Mouse (Mus musculus) intestine, embryonic 14.5 days (tissue): ENCODE data around the gene Rbfox1. TPM values are rescaled to one million over a fixed set of nuclear protein-coding genes. Genes with fewer than 3 reads are reported as not detected.

Experiments
- ATAC-seq: fragments of 200-750 bp; cut with Nextera tagmentation; replicated peaks from 2 replicates; pipeline ENCODE4 v1.8.0; 2017; ENCODE audit warnings: low read depth, moderate number of reproducible peaks, moderate TSS enrichment, moderate library complexity; ENCODE audit not compliant: low FRiP score, low TSS enrichment
- DNase-seq: peaks from one replicate; pipeline ENCODE4 v3.0.0-alpha.2; 2018; ENCODE audit warnings: low spot score
- H3K27ac ChIP-seq: fragments of 300-500 bp; sonication (generic); 2 replicates; pipeline ENCODE4 v1.5.1; 2014; ENCODE audit warnings: low read depth, mild to moderate bottlenecking, control low read depth
- H3K27me3 ChIP-seq: fragments of 300-500 bp; sonication (generic); replicated peaks from 2 replicates; pipeline ENCODE4 v1.6.1; 2014; ENCODE audit warnings: low read length, control low read depth; ENCODE audit not compliant: control insufficient read depth, insufficient read depth
- H3K36me3 ChIP-seq: fragments of 300-500 bp; sonication (generic); 2 replicates; pipeline ENCODE4 v1.6.1; 2014; ENCODE audit warnings: low read length, control low read depth; ENCODE audit not compliant: control insufficient read depth, insufficient read depth
- H3K4me1 ChIP-seq: fragments of 300-500 bp; sonication (generic); replicated peaks from 2 replicates; pipeline ENCODE4 v1.6.1; 2014; ENCODE audit warnings: low read length, control low read depth, mixed read lengths; ENCODE audit not compliant: control insufficient read depth, insufficient read depth
- H3K4me2 ChIP-seq: fragments of 300-500 bp; sonication (generic); 2 replicates; pipeline ENCODE4 v1.6.1; 2014; ENCODE audit warnings: low read length
- H3K4me3 ChIP-seq: fragments of 300-500 bp; sonication (generic); 2 replicates; pipeline ENCODE4 v1.5.1; 2014; ENCODE audit warnings: low read depth, low read length, control low read depth, mixed read lengths
- H3K9ac ChIP-seq: fragments of 300-500 bp; sonication (generic); 2 replicates; pipeline ENCODE4 v1.6.1; 2014; ENCODE audit warnings: mild to moderate bottlenecking, low read length
- H3K9me3 ChIP-seq: fragments of 300-500 bp; sonication (generic); 2 replicates; pipeline ENCODE4 v1.6.1; 2016; ENCODE audit warnings: low read length, control low read depth; ENCODE audit not compliant: control insufficient read depth
- WGBS: fragments of 180-500 bp; shearing (Covaris S2); extraction: QIAGEN DNeasy Blood & Tissue Kit; methylation state at CpG from one replicate; pipeline ENCODE4 v1.1.7; 2014; 5-methylcytosine and 5-hydroxymethylcytosine counted together
- polyA plus RNA-seq: library from polyadenylated mRNA; unstranded; fragments of >200 nt; fragmentation: Nextera tagmentation; extraction: Ambion mirVana; gene quantifications from 2 replicates; pipeline ENCODE4 v1.2.1, GENCODE M21; 2014

Gene Rbfox1
- polyA plus RNA-seq, 1 experiment from 2014 or later, result 3.3 TPM

- H3K27ac ChIP-seq, result no peak overlapping the region
- H3K4me2 ChIP-seq, result no peak overlapping the region
- no peak overlapping the region for H3K9ac ChIP-seq
- 35% methylated on average over 12 of the region's 12 CpGs for WGBS
- H3K27me3 ChIP-seq, result no peaks in the 10 kb centered on the region
- ATAC-seq, result no peak
- no peaks in the 10 kb centered on the region for H3K4me1 ChIP-seq
- no peaks in the 10 kb centered on the region for H3K9me3 ChIP-seq
- no peak overlapping the region for H3K4me3 ChIP-seq
- no peak for DNase-seq
- no peaks in the 10 kb centered on the region for H3K36me3 ChIP-seq
Observed at GRCm38 (mm10) chr16:6882683-6883430, 997.7 kb downstream of the Rbfox1 start.

GRCm38 (mm10) chr16:6883798-6884197, 998.6 kb downstream of the Rbfox1 start:
- ATAC-seq (no peak), DNase-seq (no peak)
- Histone ChIP-seq H3K27me3 (no peaks in the 10 kb centered on the region), H3K9ac (no peak overlapping the region), H3K9me3 (no peaks in the 10 kb centered on the region), H3K27ac (no peak overlapping the region), H3K36me3 (no peaks in the 10 kb centered on the region), H3K4me3 (no peak overlapping the region), H3K4me2 (no peak overlapping the region), H3K4me1 (no peaks in the 10 kb centered on the region)
- WGBS, result 40% methylated on average over 1 of the region's 1 CpGs

- Histone ChIP-seq H3K27ac (no peak overlapping the region), H3K27me3 (no peaks in the 10 kb centered on the region), H3K4me2 (no peak overlapping the region), H3K9ac (no peak overlapping the region), H3K9me3 (no peaks in the 10 kb centered on the region), H3K36me3 (no peaks in the 10 kb centered on the region), H3K4me1 (no peaks in the 10 kb centered on the region), H3K4me3 (no peak overlapping the region)
- ATAC-seq, result no peak
- DNase-seq, result no peak
- WGBS, result 85% methylated on average over 3 of the region's 3 CpGs
Observed at GRCm38 (mm10) chr16:6885617-6886016, 1000.5 kb downstream of the Rbfox1 start.

- no peak overlapping the region for H3K27ac ChIP-seq
- WGBS, result 39% methylated on average over 4 of the region's 4 CpGs
- DNase-seq, result no peak
Observed at GRCm38 (mm10) chr16:6889221-6889620, 1004.1 kb downstream of the Rbfox1 start.

GRCm38 (mm10) chr16:6897734-6898133, 1012.6 kb downstream of the Rbfox1 start:
- WGBS, result 43% methylated on average over 6 of the region's 6 CpGs
- no peak overlapping the region for H3K4me2 ChIP-seq
- no peak for DNase-seq
- no peak overlapping the region for H3K4me3 ChIP-seq
- H3K36me3 ChIP-seq, result no peaks in the 10 kb centered on the region
- H3K9ac ChIP-seq, result no peak overlapping the region
- H3K27me3 ChIP-seq, result no peaks in the 10 kb centered on the region
- H3K27ac ChIP-seq, result no peak overlapping the region
- ATAC-seq, result no peak
- no peaks in the 10 kb centered on the region for H3K9me3 ChIP-seq
- H3K4me1 ChIP-seq, result no peaks in the 10 kb centered on the region

More at GRCm38 (mm10) chr16:6889221-6889620, 1004.1 kb downstream of the Rbfox1 start:
- Histone ChIP-seq H3K9ac (no peak overlapping the region), H3K27me3 (no peaks in the 10 kb centered on the region), H3K4me2 (no peak overlapping the region), H3K36me3 (no peaks in the 10 kb centered on the region), H3K4me1 (no peaks in the 10 kb centered on the region), H3K4me3 (no peak overlapping the region), H3K9me3 (no peaks in the 10 kb centered on the region)
- ATAC-seq, result no peak

GRCm38 (mm10) chr16:6900006-6900405, 1014.9 kb downstream of the Rbfox1 start:
- H3K36me3 ChIP-seq, result no peaks in the 10 kb centered on the region
- no peak for ATAC-seq
- H3K4me2 ChIP-seq, result no peak overlapping the region
- H3K9ac ChIP-seq, result no peak overlapping the region
- no peaks in the 10 kb centered on the region for H3K4me1 ChIP-seq
- H3K27me3 ChIP-seq, result no peaks in the 10 kb centered on the region
- no peaks in the 10 kb centered on the region for H3K9me3 ChIP-seq
- no peak for DNase-seq
- WGBS, result 54% methylated on average over 2 of the region's 2 CpGs
- H3K27ac ChIP-seq, result no peak overlapping the region
- H3K4me3 ChIP-seq, result no peak overlapping the region

GRCm38 (mm10) chr16:6904984-6905383, 1019.8 kb downstream of the Rbfox1 start:
- Histone ChIP-seq H3K27ac (no peak overlapping the region), H3K4me3 (no peak overlapping the region), H3K9me3 (no peaks in the 10 kb centered on the region), H3K4me2 (no peak overlapping the region), H3K9ac (no peak overlapping the region), H3K36me3 (no peaks in the 10 kb centered on the region), H3K4me1 (no peaks in the 10 kb centered on the region), H3K27me3 (no peaks in the 10 kb centered on the region)
- no peak for DNase-seq
- WGBS, result 77% methylated on average over 4 of the region's 4 CpGs
- ATAC-seq, result no peak

- Histone ChIP-seq H3K4me2 (no peak overlapping the region), H3K9ac (no peak overlapping the region), H3K4me3 (no peak overlapping the region), H3K27ac (no peak overlapping the region), H3K36me3 (no peaks in the 10 kb centered on the region), H3K27me3 (no peaks in the 10 kb centered on the region), H3K9me3 (no peaks in the 10 kb centered on the region), H3K4me1 (no peaks in the 10 kb centered on the region)
- DNase-seq (no peak), ATAC-seq (no peak)
- WGBS, result 78% methylated on average over 2 of the region's 2 CpGs
Observed at GRCm38 (mm10) chr16:6906001-6906400, 1020.8 kb downstream of the Rbfox1 start.

- DNase-seq, result no peak
- no peak overlapping the region for H3K9ac ChIP-seq
- no peaks in the 10 kb centered on the region for H3K27me3 ChIP-seq
- WGBS, result 43% methylated on average over 6 of the region's 6 CpGs
- H3K4me1 ChIP-seq, result no peaks in the 10 kb centered on the region
- H3K4me2 ChIP-seq, result no peak overlapping the region
- no peak overlapping the region for H3K4me3 ChIP-seq
- H3K36me3 ChIP-seq, result no peaks in the 10 kb centered on the region
- ATAC-seq, result no peak
- no peak overlapping the region for H3K27ac ChIP-seq
- no peaks in the 10 kb centered on the region for H3K9me3 ChIP-seq
Observed at GRCm38 (mm10) chr16:6907550-6907949, 1022.4 kb downstream of the Rbfox1 start.
